ENCODE assay signal across 19 mouse cellular contexts in genomic region chr7:19243858-19244257, GRCm38 (mm10). TPM values are rescaled to one million over a fixed set of nuclear protein-coding genes. Genes with fewer than 3 reads are reported as not detected.
A peak's percentile ranks its signal among the peaks of the same experiment; 100 is the strongest.
DNase-seq lines count a peak whose midpoint lies in the region; ATAC-seq and TF ChIP-seq lines count a peak whose summit lies in the region.
"Had no signal": no experiment of that assay in that cellular context is flagged by ENCODE, and none has a peak within 500 bp of the region (broad histone marks: within the 10 kb centered on the region; RNA-seq: fewer than 3 reads in every experiment).

No protein-coding gene starts in this region.

- H3K4me2 ChIP-seq in hindbrain, postnatal 0 days (ENCODE audit: low read depth, low read length): no peak overlapping the region
- no peak overlapping the region for H3K4me2 ChIP-seq in midbrain, postnatal 0 days (ENCODE audit: low read depth, low read length, poor library complexity, severe bottlenecking)
- H3K4me2 ChIP-seq in midbrain, embryonic 15.5 days: no peak overlapping the region
- H3K4me2 ChIP-seq: heart, embryonic 11.5 days; intestine, embryonic 15.5 days; kidney, embryonic 15.5 days had no signal

- no peaks in the 10 kb centered on the region for H3K9me3 ChIP-seq in hindbrain, postnatal 0 days (ENCODE audit: low read length)
- H3K9me3 ChIP-seq in hindbrain, embryonic 10.5 days: 0 out of 2 replicates have a peak, but pooled peaks cover 3% of the 10 kb centered on the region
- H3K9me3 ChIP-seq in midbrain, postnatal 0 days (ENCODE audit: low read length): no peaks in the 10 kb centered on the region
- H3K9me3 ChIP-seq in midbrain, embryonic 15.5 days: no peaks in the 10 kb centered on the region
- H3K9me3 ChIP-seq: intestine, embryonic 15.5 days; kidney, embryonic 15.5 days had no signal

- H3K9ac ChIP-seq in hindbrain, postnatal 0 days (replicated peaks; ENCODE audit: low read length): no peak overlapping the region
- H3K9ac ChIP-seq in midbrain, postnatal 0 days (replicated peaks; ENCODE audit: low read length, poor library complexity, severe bottlenecking): no peak overlapping the region
- H3K9ac ChIP-seq in midbrain, embryonic 15.5 days: no peak overlapping the region
- H3K9ac ChIP-seq: intestine, embryonic 15.5 days; kidney, embryonic 15.5 days had no signal

- H3K36me3 ChIP-seq in hindbrain, postnatal 0 days (ENCODE audit: insufficient read depth, low read length): peaks cover 6% of the 10 kb centered on the region; the same call in 1 of the 2 replicates
- peaks cover 55% of the 10 kb centered on the region for H3K36me3 ChIP-seq in hindbrain, embryonic 10.5 days
- H3K36me3 ChIP-seq in midbrain, postnatal 0 days (ENCODE audit: insufficient read depth, low read length): peaks cover 12% of the 10 kb centered on the region
- H3K36me3 ChIP-seq in midbrain, embryonic 15.5 days (replicated peaks): peaks cover 5% of the 10 kb centered on the region; the same call in 1 of the 2 replicates

- intact Hi-C loops in left cerebral cortex, postnatal 36 days (cut with DNase I): no loop called here

- H3K4me1 ChIP-seq in hindbrain, postnatal 0 days (ENCODE audit: insufficient read depth, low read length): no peaks in the 10 kb centered on the region
- peaks cover 7% of the 10 kb centered on the region; the same call in 1 of the 2 replicates for H3K4me1 ChIP-seq in hindbrain, embryonic 10.5 days (replicated peaks)
- no peaks in the 10 kb centered on the region for H3K4me1 ChIP-seq in midbrain, postnatal 0 days (ENCODE audit: insufficient read depth, low read length)
- H3K4me1 ChIP-seq in midbrain, embryonic 15.5 days: no peaks in the 10 kb centered on the region

- H3K27ac ChIP-seq in hindbrain, postnatal 0 days: no peak overlapping the region
- H3K27ac ChIP-seq in hindbrain, embryonic 10.5 days: no peak overlapping the region
- H3K27ac ChIP-seq in midbrain, postnatal 0 days (ENCODE audit: low read depth, low read length): no peak overlapping the region
- H3K27ac ChIP-seq in midbrain, embryonic 15.5 days: no peak overlapping the region
- H3K27ac ChIP-seq: intestine, embryonic 15.5 days; kidney, embryonic 15.5 days; macrophage had no signal

- no peaks in the 10 kb centered on the region for H3K27me3 ChIP-seq in hindbrain, postnatal 0 days (ENCODE audit: insufficient read depth, low read length)
- no peaks in the 10 kb centered on the region for H3K27me3 ChIP-seq in hindbrain, embryonic 10.5 days (ENCODE audit: insufficient read depth, poor library complexity, severe bottlenecking)
- H3K27me3 ChIP-seq in midbrain, postnatal 0 days (ENCODE audit: insufficient read depth, low read length): no peaks in the 10 kb centered on the region
- no peaks in the 10 kb centered on the region for H3K27me3 ChIP-seq in midbrain, embryonic 15.5 days (replicated peaks)
- H3K27me3 ChIP-seq: intestine, embryonic 15.5 days; kidney, embryonic 15.5 days; Patski had no signal

- H3K4me3 ChIP-seq in hindbrain, postnatal 0 days (ENCODE audit: low read length): no peak overlapping the region
- H3K4me3 ChIP-seq in hindbrain, embryonic 10.5 days: no peak overlapping the region
- no peak overlapping the region for H3K4me3 ChIP-seq in midbrain, postnatal 0 days (ENCODE audit: low read depth, low read length)
- H3K4me3 ChIP-seq in midbrain, embryonic 15.5 days: no peak overlapping the region
- H3K4me3 ChIP-seq: erythroblast, embryonic 14.5 days; intestine, embryonic 15.5 days; kidney, embryonic 15.5 days had no signal

- DNase-seq in cerebellum, postnatal 10 days: peak; percentile 75 to 81
- no peak for DNase-seq in cerebellum, adult 18-20 months
- DNase-seq in hindbrain, postnatal 0 days (ENCODE audit: low spot score): peak; percentile 54
- no peak for DNase-seq in hindbrain, embryonic 10.5 days (ENCODE audit: low spot score)
- DNase-seq in midbrain, postnatal 0 days (ENCODE audit: low spot score): peak; percentile 46
- DNase-seq in left cerebral cortex, postnatal 36 days (ENCODE audit: low spot score in 2 of 2): peak; percentile 32 to 42
- no peak for DNase-seq in MN1 (ENCODE audit: low spot score)
- DNase-seq: cerebellum, adult 8-10 months; lung, adult 2 months had no signal

- TF ChIP-seq CTCF in hindbrain, postnatal 0 days (IDR thresholded peaks at IDR 0.05; ENCODE audit: low read depth): no peak
- no peak for TF ChIP-seq CTCF in midbrain, postnatal 0 days (IDR thresholded peaks at IDR 0.05)

- no peak for ATAC-seq in hindbrain, postnatal 0 days
- no peak for ATAC-seq in midbrain, postnatal 0 days (ENCODE audit: low FRiP score)
- no peak for ATAC-seq in midbrain, embryonic 15.5 days (replicated peaks)
- ATAC-seq: intestine, embryonic 15.5 days; Patski had no signal

- 35% methylated on average over 5 of the region's 5 CpGs for WGBS in hindbrain, postnatal 0 days
- 87% methylated on average over 5 of the region's 5 CpGs for WGBS in hindbrain, embryonic 10.5 days
- 50% methylated on average over 5 of the region's 5 CpGs for WGBS in midbrain, postnatal 0 days
- 78% methylated on average over 5 of the region's 5 CpGs for WGBS in midbrain, embryonic 15.5 days

RNA-seq across cellular contexts. Expression of gene Opa3, which starts 15.7 kb away (rescaled TPM):
- total RNA-seq in hindbrain, postnatal 0 days (2014; rRNA removed): 44.2 and 47.7 TPM in 2 replicates
- 34.6 and 37.1 TPM in 2 replicates for polyA plus RNA-seq in hindbrain, postnatal 0 days (2015; fragmentation: Nextera tagmentation; extraction: Ambion mirVana)
- 47.8 and 51.1 TPM in 2 replicates for polyA plus RNA-seq in hindbrain, embryonic 10.5 days (2016; fragmentation: Nextera tagmentation; extraction: Ambion mirVana)
- total RNA-seq in midbrain, postnatal 0 days (2014; rRNA removed): 34.8 and 40.1 TPM in 2 replicates
- polyA plus RNA-seq in midbrain, postnatal 0 days (2015; fragmentation: Nextera tagmentation; extraction: Ambion mirVana): 33.4 and 33.9 TPM in 2 replicates
- polyA plus RNA-seq in midbrain, embryonic 15.5 days (2015; fragmentation: Nextera tagmentation; extraction: Ambion mirVana): 37.9 and 41.1 TPM in 2 replicates
- 10 to 100 TPM; 41.0 to 45.7 TPM for total RNA-seq in left cerebral cortex, postnatal 36 days (2021)

RNA-seq across cellular contexts. Expression of gene Vasp, which starts 27.8 kb away (rescaled TPM):
- 62.6 and 68.3 TPM in 2 replicates for total RNA-seq in hindbrain, postnatal 0 days (2014; rRNA removed)
- polyA plus RNA-seq in hindbrain, postnatal 0 days (2015; fragmentation: Nextera tagmentation; extraction: Ambion mirVana): 35.5 and 37.0 TPM in 2 replicates
- 58.8 and 62.0 TPM in 2 replicates for polyA plus RNA-seq in hindbrain, embryonic 10.5 days (2016; fragmentation: Nextera tagmentation; extraction: Ambion mirVana)
- total RNA-seq in midbrain, postnatal 0 days (2014; rRNA removed): 50.9 and 56.9 TPM in 2 replicates
- 31.4 and 32.3 TPM in 2 replicates for polyA plus RNA-seq in midbrain, postnatal 0 days (2015; fragmentation: Nextera tagmentation; extraction: Ambion mirVana)
- polyA plus RNA-seq in midbrain, embryonic 15.5 days (2015; fragmentation: Nextera tagmentation; extraction: Ambion mirVana): 35.9 and 37.4 TPM in 2 replicates
- total RNA-seq in left cerebral cortex, postnatal 36 days (2021): 10 to 100 TPM; 11.2 to 13.5 TPM

RNA-seq across cellular contexts. Expression of gene Gpr4, which starts 31.5 kb away (rescaled TPM):
- 3.8 and 4.5 TPM in 2 replicates for total RNA-seq in hindbrain, postnatal 0 days (2014; rRNA removed)
- 4.1 and 4.4 TPM in 2 replicates for polyA plus RNA-seq in hindbrain, postnatal 0 days (2015; fragmentation: Nextera tagmentation; extraction: Ambion mirVana)
- 1.8 and 2.9 TPM in 2 replicates for polyA plus RNA-seq in hindbrain, embryonic 10.5 days (2016; fragmentation: Nextera tagmentation; extraction: Ambion mirVana)
- total RNA-seq in midbrain, postnatal 0 days (2014; rRNA removed): 3.1 and 4.7 TPM in 2 replicates
- polyA plus RNA-seq in midbrain, postnatal 0 days (2015; fragmentation: Nextera tagmentation; extraction: Ambion mirVana): 6.1 and 6.2 TPM in 2 replicates
- polyA plus RNA-seq in midbrain, embryonic 15.5 days (2015; fragmentation: Nextera tagmentation; extraction: Ambion mirVana): 3.5 and 4.0 TPM in 2 replicates
- total RNA-seq in left cerebral cortex, postnatal 36 days (2021): 1 to 10 TPM; 2.1 to 4.6 TPM
- polyA plus RNA-seq: erythroblast, embryonic 14.5 days had no signal

RNA-seq across cellular contexts. Expression of gene Ppm1n, which starts 36.0 kb away (rescaled TPM):
- total RNA-seq in hindbrain, postnatal 0 days (2014; rRNA removed): 2.1 and 2.9 TPM in 2 replicates
- polyA plus RNA-seq in hindbrain, postnatal 0 days (2015; fragmentation: Nextera tagmentation; extraction: Ambion mirVana): 2.0 and 2.5 TPM in 2 replicates
- polyA plus RNA-seq in hindbrain, embryonic 10.5 days (2016; fragmentation: Nextera tagmentation; extraction: Ambion mirVana): 0.30 and 0.42 TPM in 2 replicates
- 1.8 and 2.2 TPM in 2 replicates for total RNA-seq in midbrain, postnatal 0 days (2014; rRNA removed)
- polyA plus RNA-seq in midbrain, postnatal 0 days (2015; fragmentation: Nextera tagmentation; extraction: Ambion mirVana): 1.2 and 1.4 TPM in 2 replicates
- polyA plus RNA-seq in midbrain, embryonic 15.5 days (2015; fragmentation: Nextera tagmentation; extraction: Ambion mirVana): 1.1 and 1.7 TPM in 2 replicates
- not detected for total RNA-seq in left cerebral cortex, postnatal 36 days (2021)
- total RNA-seq: gastrocnemius, postnatal 4 days; hematopoietic stem cell, adult 5-6 weeks; layer of hippocampus, adult 18-20 months had no signal
- polyA plus RNA-seq: erythroblast, embryonic 14.5 days; macrophage had no signal

RNA-seq across cellular contexts. Expression of gene Rtn2, which starts 38.6 kb away (rescaled TPM):
- 151 and 155 TPM in 2 replicates for total RNA-seq in hindbrain, postnatal 0 days (2014; rRNA removed)
- polyA plus RNA-seq in hindbrain, postnatal 0 days (2015; fragmentation: Nextera tagmentation; extraction: Ambion mirVana): 98.4 and 101 TPM in 2 replicates
- polyA plus RNA-seq in hindbrain, embryonic 10.5 days (2016; fragmentation: Nextera tagmentation; extraction: Ambion mirVana): 37.3 and 67.8 TPM in 2 replicates
- 160 and 172 TPM in 2 replicates for total RNA-seq in midbrain, postnatal 0 days (2014; rRNA removed)
- polyA plus RNA-seq in midbrain, postnatal 0 days (2015; fragmentation: Nextera tagmentation; extraction: Ambion mirVana): 104 and 107 TPM in 2 replicates
- polyA plus RNA-seq in midbrain, embryonic 15.5 days (2015; fragmentation: Nextera tagmentation; extraction: Ambion mirVana): 112 and 121 TPM in 2 replicates
- total RNA-seq in left cerebral cortex, postnatal 36 days (2021): 100 to 1,000 TPM in 1 of 2 experiments, 10 to 100 TPM in 1; 98.6 to 121 TPM
- total RNA-seq: hematopoietic stem cell, adult 5-6 weeks had no signal

Comparison
In these comparisons a context has a peak if more than half of its experiments do, and no peak if none do; other contexts are left out.
1. DNase-seq: peak in cerebellum, postnatal 10 days (2 of 2), hindbrain, postnatal 0 days (single experiment), midbrain, postnatal 0 days (single experiment) and left cerebral cortex, postnatal 36 days (2 of 2); none in cerebellum, adult 18-20 months (0 of 2), hindbrain, embryonic 10.5 days (single experiment) and MN1 (single experiment).